Mouse (Mus musculus) megakaryocyte, embryonic 14.5 days (primary cell): ENCODE measurements around the gene Cd47. TPM values are rescaled to one million over a fixed set of nuclear protein-coding genes. Genes with fewer than 3 reads are reported as not detected.
A peak's percentile ranks its signal among the peaks of the same experiment; 100 is the strongest.

Source experiments
- H3K27me3 ChIP-seq: replicated peaks from 2 replicates; pipeline ENCODE3; 2012; ENCODE audit warnings: inconsistent platforms
- H3K36me3 ChIP-seq: replicated peaks from 2 replicates; pipeline ENCODE3; 2012; ENCODE audit warnings: low read length, inconsistent platforms, mixed read lengths
- H3K4me1 ChIP-seq: 2 replicates; pipeline ENCODE4 v1.6.1; 2012; ENCODE audit warnings: inconsistent platforms
- H3K4me3 ChIP-seq: replicated peaks from 2 replicates; pipeline ENCODE3; 2012; ENCODE audit warnings: moderate library complexity, mild to moderate bottlenecking, inconsistent platforms
- H3K9me3 ChIP-seq: 2 replicates; pipeline ENCODE4 v1.6.1; 2012; ENCODE audit warnings: inconsistent platforms
- FLI1 ChIP-seq: IDR thresholded peaks from 2 replicates; pipeline ENCODE4 v1.6.1; 2012; ENCODE audit warnings: low read length, inconsistent platforms, mixed read lengths
- GATA1 ChIP-seq: IDR thresholded peaks from 3 replicates; pipeline ENCODE4 v1.6.1; 2012; ENCODE audit warnings: mixed read lengths, low read length, inconsistent platforms, borderline replicate concordance
- polyA plus RNA-seq: library from polyadenylated mRNA; stranded (reverse); fragments of >175 nt; gene quantifications from 2 replicates; pipeline ENCODE4 v1.2.3, GENCODE M21; 2012; ENCODE audit warnings: low replicate concordance; ENCODE audit not compliant: insufficient read depth

Gene Cd47
- polyA plus RNA-seq, 1 experiment = 98.5 TPM

- peaks cover 66% of the 10 kb centered on the region for H3K4me1 ChIP-seq
- H3K9me3 ChIP-seq = no peaks in the 10 kb centered on the region
- peaks cover 3% of the 10 kb centered on the region for H3K36me3 ChIP-seq
- H3K4me3 ChIP-seq = peak overlapping the region; percentile 9
- TF ChIP-seq GATA1 (no peak), FLI1 (no peak)
- no peaks in the 10 kb centered on the region for H3K27me3 ChIP-seq
Observed at GRCm38 (mm10) chr16:49852940-49853339, 52.6 kb downstream of the Cd47 start.

GRCm38 (mm10) chr16:49853633-49854032 is 53.3 kb downstream of the Cd47 start:
- Histone ChIP-seq H3K4me1 (peaks cover 59% of the 10 kb centered on the region), H3K9me3 (no peaks in the 10 kb centered on the region), H3K4me3 (peak overlapping the region; percentile 99), H3K36me3 (peaks cover 7% of the 10 kb centered on the region), H3K27me3 (no peaks in the 10 kb centered on the region)
- TF ChIP-seq FLI1 = no peak
- TF ChIP-seq GATA1 = no peak

GRCm38 (mm10) chr16:49854194-49854593 is 53.9 kb downstream of the Cd47 start:
- Histone ChIP-seq H3K36me3 (peaks cover 12% of the 10 kb centered on the region), H3K4me3 (peak overlapping the region; percentile 99), H3K9me3 (no peaks in the 10 kb centered on the region), H3K27me3 (no peaks in the 10 kb centered on the region), H3K4me1 (peaks cover 58% of the 10 kb centered on the region)
- TF ChIP-seq FLI1 (no peak), GATA1 (no peak)

- H3K36me3 ChIP-seq = peaks cover 22% of the 10 kb centered on the region
- peaks cover 59% of the 10 kb centered on the region for H3K4me1 ChIP-seq
- no peaks in the 10 kb centered on the region for H3K9me3 ChIP-seq
- TF ChIP-seq GATA1 (no peak), FLI1 (no peak)
- H3K4me3 ChIP-seq = peak overlapping the region; percentile 99
- no peaks in the 10 kb centered on the region for H3K27me3 ChIP-seq
Observed at GRCm38 (mm10) chr16:49854931-49855835, 54.9 kb downstream of the Cd47 start.

- TF ChIP-seq GATA1 (no peak), FLI1 (no peak)
- peaks cover 29% of the 10 kb centered on the region for H3K36me3 ChIP-seq
- no peaks in the 10 kb centered on the region for H3K9me3 ChIP-seq
- peak overlapping the region; percentile 99 for H3K4me3 ChIP-seq
- H3K4me1 ChIP-seq = peaks cover 62% of the 10 kb centered on the region
- H3K27me3 ChIP-seq = no peaks in the 10 kb centered on the region
Observed at GRCm38 (mm10) chr16:49855836-49856503, 55.6 kb downstream of the Cd47 start.

- H3K4me1 ChIP-seq = peaks cover 62% of the 10 kb centered on the region
- peak overlapping the region; percentile 99 for H3K4me3 ChIP-seq
- peaks cover 36% of the 10 kb centered on the region for H3K36me3 ChIP-seq
- H3K9me3 ChIP-seq = no peaks in the 10 kb centered on the region
- H3K27me3 ChIP-seq = no peaks in the 10 kb centered on the region
- TF ChIP-seq FLI1 (no peak), GATA1 (no peak)
Observed at GRCm38 (mm10) chr16:49856661-49857060, 56.3 kb downstream of the Cd47 start.

GRCm38 (mm10) chr16:49857504-49858160 is 57.3 kb downstream of the Cd47 start:
- Histone ChIP-seq H3K4me1 (peaks cover 61% of the 10 kb centered on the region), H3K36me3 (peaks cover 46% of the 10 kb centered on the region), H3K27me3 (no peaks in the 10 kb centered on the region), H3K9me3 (no peaks in the 10 kb centered on the region), H3K4me3 (peak overlapping the region; percentile 99)
- TF ChIP-seq FLI1 (no peak), GATA1 (no peak)

- no peak for TF ChIP-seq GATA1
- TF ChIP-seq FLI1 = no peak
- peak overlapping the region; percentile 99 for H3K4me3 ChIP-seq
- peaks cover 53% of the 10 kb centered on the region for H3K36me3 ChIP-seq
- no peaks in the 10 kb centered on the region for H3K27me3 ChIP-seq
- H3K9me3 ChIP-seq = no peaks in the 10 kb centered on the region
- peaks cover 61% of the 10 kb centered on the region for H3K4me1 ChIP-seq
Observed at GRCm38 (mm10) chr16:49858161-49858906, 58.0 kb downstream of the Cd47 start.

GRCm38 (mm10) chr16:49858907-49859853 is 58.8 kb downstream of the Cd47 start:
- Histone ChIP-seq H3K36me3 (peaks cover 61% of the 10 kb centered on the region), H3K9me3 (no peaks in the 10 kb centered on the region), H3K4me3 (peak overlapping the region; percentile 99), H3K27me3 (no peaks in the 10 kb centered on the region), H3K4me1 (peaks cover 61% of the 10 kb centered on the region)
- TF ChIP-seq FLI1 = no peak
